Mouse (Mus musculus): Measurements from ENCODE around the gene Fam13a. TPM values are rescaled to one million over a fixed set of nuclear protein-coding genes. Genes with fewer than 3 reads are reported as not detected.

Fam13a gene
- polyA plus RNA-seq, 1 experiment from 2014 or later = 10.1 TPM

DNA sequence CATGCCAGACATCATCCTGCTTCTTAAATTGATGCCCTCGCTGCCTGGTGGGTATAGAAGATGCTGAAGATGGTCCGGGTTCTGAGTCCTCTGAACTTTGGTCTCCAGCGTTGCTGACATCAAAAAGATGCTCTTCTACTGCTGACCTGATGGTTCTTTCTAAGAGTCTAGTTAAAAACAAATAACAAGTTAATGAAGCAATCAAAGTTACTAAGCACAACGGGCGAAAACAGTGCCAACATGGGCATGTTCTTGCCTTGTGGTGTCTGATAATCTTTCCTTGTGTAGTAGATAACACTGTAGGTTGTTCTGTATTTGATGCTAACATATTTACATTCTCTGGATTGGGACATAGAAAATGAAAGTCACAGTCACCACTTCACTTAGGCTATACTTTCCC is 37.2 kb downstream of the Fam13a start:
- Histone ChIP-seq H3K4me1 (ENCODE audit: control insufficient read depth, insufficient read depth, low read length) (no peaks in the 10 kb centered on the region), H3K4me2 (ENCODE audit: low read depth, low read length) (no peak overlapping the region), H3K27ac (replicated peaks; ENCODE audit: low read depth, low read length) (no peak overlapping the region), H3K4me3 (ENCODE audit: low read depth, low read length) (no peak overlapping the region), H3K9ac (ENCODE audit: low read depth, low read length) (no peak overlapping the region), H3K9me3 (ENCODE audit: control insufficient read depth, low read length) (no peaks in the 10 kb centered on the region), H3K36me3 (ENCODE audit: control insufficient read depth, insufficient read depth, low read length) (no peaks in the 10 kb centered on the region), H3K27me3 (replicated peaks; ENCODE audit: control insufficient read depth, insufficient read depth, low read length) (no peaks in the 10 kb centered on the region)
- ATAC-seq (ENCODE audit: low read depth) = no peak
- DNase-seq (ENCODE audit: low spot score) = no peak
- 92% methylated on average over 5 of the region's 5 CpGs for WGBS

DNA sequence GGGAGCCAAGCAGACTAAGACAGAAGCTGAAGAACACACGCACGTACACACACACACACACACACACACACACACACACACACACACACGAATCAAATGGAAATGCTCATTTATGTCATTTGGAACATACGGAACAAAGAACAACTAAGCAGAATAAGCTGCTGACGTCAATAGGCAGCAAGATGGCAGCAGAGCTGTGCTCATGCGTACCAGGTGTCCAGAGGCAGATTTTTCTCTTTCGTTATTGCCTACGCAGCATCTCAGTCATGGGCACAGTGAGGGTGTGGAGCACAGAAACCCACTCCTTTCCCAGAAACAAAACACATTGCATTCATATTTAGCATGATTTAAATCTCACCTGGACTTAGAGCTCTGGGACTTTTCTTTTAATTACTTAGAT is 39.2 kb downstream of the Fam13a start:
- no peak for DNase-seq (ENCODE audit: low spot score)
- no peak for ATAC-seq (ENCODE audit: low read depth)
- Histone ChIP-seq H3K9me3 (ENCODE audit: control insufficient read depth, low read length) (no peaks in the 10 kb centered on the region), H3K4me1 (ENCODE audit: control insufficient read depth, insufficient read depth, low read length) (no peaks in the 10 kb centered on the region), H3K27ac (replicated peaks; ENCODE audit: low read depth, low read length) (no peak overlapping the region), H3K36me3 (ENCODE audit: control insufficient read depth, insufficient read depth, low read length) (no peaks in the 10 kb centered on the region), H3K4me3 (ENCODE audit: low read depth, low read length) (no peak overlapping the region), H3K27me3 (replicated peaks; ENCODE audit: control insufficient read depth, insufficient read depth, low read length) (no peaks in the 10 kb centered on the region), H3K4me2 (ENCODE audit: low read depth, low read length) (no peak overlapping the region), H3K9ac (ENCODE audit: low read depth, low read length) (no peak overlapping the region)
- WGBS = 78% methylated on average over 8 of the region's 8 CpGs

DNA sequence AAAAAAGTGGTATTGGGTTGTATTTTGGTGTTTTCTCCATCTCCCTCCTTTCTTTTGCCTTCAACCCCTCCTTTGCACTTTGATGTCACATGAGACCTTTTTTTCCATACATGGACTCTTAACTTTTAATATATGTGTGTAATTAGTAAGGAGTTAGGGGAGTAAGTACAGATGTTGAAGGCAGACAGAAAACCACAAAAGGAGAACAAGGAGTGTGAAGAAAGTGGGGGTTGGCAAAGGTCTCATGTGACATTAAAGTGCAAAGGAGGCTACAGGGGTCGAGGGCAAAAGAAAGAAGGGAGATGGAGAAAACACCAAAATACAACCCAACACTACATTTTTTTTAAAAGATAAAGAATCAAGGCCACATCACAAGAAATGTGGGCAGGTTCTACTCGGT is 49.1 kb downstream of the Fam13a start:
- WGBS = 67% methylated on average over 2 of the region's 2 CpGs
- H3K4me1 ChIP-seq (ENCODE audit: control insufficient read depth, insufficient read depth, low read length) = no peaks in the 10 kb centered on the region
- H3K27ac ChIP-seq (replicated peaks; ENCODE audit: low read depth, low read length) = no peak overlapping the region
- no peaks in the 10 kb centered on the region for H3K9me3 ChIP-seq (ENCODE audit: control insufficient read depth, low read length)
- H3K27me3 ChIP-seq (replicated peaks; ENCODE audit: control insufficient read depth, insufficient read depth, low read length) = no peaks in the 10 kb centered on the region
- no peaks in the 10 kb centered on the region for H3K36me3 ChIP-seq (ENCODE audit: control insufficient read depth, insufficient read depth, low read length)
- no peak overlapping the region for H3K4me2 ChIP-seq (ENCODE audit: low read depth, low read length)
- no peak overlapping the region for H3K4me3 ChIP-seq (ENCODE audit: low read depth, low read length)
- no peak overlapping the region for H3K9ac ChIP-seq (ENCODE audit: low read depth, low read length)
- no peak for DNase-seq (ENCODE audit: low spot score)
- ATAC-seq (ENCODE audit: low read depth) = no peak

DNA sequence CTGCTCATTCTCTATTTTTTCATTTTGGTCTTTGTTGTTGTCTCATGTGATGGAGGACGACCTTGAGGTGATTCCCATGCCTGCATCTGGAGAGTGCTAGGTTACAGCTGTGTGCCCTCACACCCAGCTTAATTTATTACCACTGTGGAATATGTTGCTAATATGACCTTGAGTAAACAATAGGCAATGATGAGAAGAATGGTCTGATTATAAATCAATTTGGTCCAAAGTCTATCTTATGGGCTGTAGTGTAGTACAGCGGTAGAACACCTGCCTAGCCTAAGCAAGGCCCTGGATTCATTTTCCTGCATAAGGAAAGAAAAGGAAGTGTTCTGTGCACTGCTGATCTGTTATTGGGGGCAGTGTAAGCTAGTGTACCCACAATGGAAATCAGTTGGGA is 49.9 kb downstream of the Fam13a start:
- H3K36me3 ChIP-seq (ENCODE audit: control insufficient read depth, insufficient read depth, low read length) = no peaks in the 10 kb centered on the region
- H3K9ac ChIP-seq (ENCODE audit: low read depth, low read length) = no peak overlapping the region
- no peak overlapping the region for H3K27ac ChIP-seq (replicated peaks; ENCODE audit: low read depth, low read length)
- no peaks in the 10 kb centered on the region for H3K9me3 ChIP-seq (ENCODE audit: control insufficient read depth, low read length)
- no peak for ATAC-seq (ENCODE audit: low read depth)
- WGBS = 87% methylated on average over 2 of the region's 2 CpGs
- H3K4me2 ChIP-seq (ENCODE audit: low read depth, low read length) = no peak overlapping the region
- H3K27me3 ChIP-seq (replicated peaks; ENCODE audit: control insufficient read depth, insufficient read depth, low read length) = no peaks in the 10 kb centered on the region
- no peak for DNase-seq (ENCODE audit: low spot score)
- no peak overlapping the region for H3K4me3 ChIP-seq (ENCODE audit: low read depth, low read length)
- H3K4me1 ChIP-seq (ENCODE audit: control insufficient read depth, insufficient read depth, low read length) = no peaks in the 10 kb centered on the region

DNA sequence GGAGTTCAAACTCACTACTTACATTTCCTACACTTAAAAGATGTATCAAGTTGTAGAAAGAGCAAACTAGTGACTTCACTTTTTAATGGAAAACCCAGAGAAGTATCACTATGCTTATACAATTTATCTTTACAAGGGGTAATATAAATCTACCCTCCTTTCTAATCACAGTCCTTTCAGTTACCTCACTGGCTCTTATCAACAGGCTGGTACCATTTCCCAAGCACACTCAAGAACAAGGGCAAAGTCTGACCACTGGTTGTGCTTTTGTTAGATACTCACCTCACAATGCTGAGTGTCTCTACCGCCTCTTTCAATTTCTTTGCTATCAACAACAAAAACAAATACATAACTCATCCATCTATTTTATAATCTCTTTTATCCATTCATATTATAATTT is 51.5 kb downstream of the Fam13a start:
- no peak overlapping the region for H3K4me3 ChIP-seq (ENCODE audit: low read depth, low read length)
- H3K9me3 ChIP-seq (ENCODE audit: control insufficient read depth, low read length) = no peaks in the 10 kb centered on the region
- no peak overlapping the region for H3K9ac ChIP-seq (ENCODE audit: low read depth, low read length)
- DNase-seq (ENCODE audit: low spot score) (no peak), ATAC-seq (ENCODE audit: low read depth) (no peak)
- no peaks in the 10 kb centered on the region for H3K27me3 ChIP-seq (replicated peaks; ENCODE audit: control insufficient read depth, insufficient read depth, low read length)
- H3K36me3 ChIP-seq (ENCODE audit: control insufficient read depth, insufficient read depth, low read length) = no peaks in the 10 kb centered on the region
- 96% methylated on average over 1 of the region's 1 CpGs for WGBS
- no peak overlapping the region for H3K27ac ChIP-seq (replicated peaks; ENCODE audit: low read depth, low read length)
- no peak overlapping the region for H3K4me2 ChIP-seq (ENCODE audit: low read depth, low read length)
- H3K4me1 ChIP-seq (ENCODE audit: control insufficient read depth, insufficient read depth, low read length) = no peaks in the 10 kb centered on the region

DNA sequence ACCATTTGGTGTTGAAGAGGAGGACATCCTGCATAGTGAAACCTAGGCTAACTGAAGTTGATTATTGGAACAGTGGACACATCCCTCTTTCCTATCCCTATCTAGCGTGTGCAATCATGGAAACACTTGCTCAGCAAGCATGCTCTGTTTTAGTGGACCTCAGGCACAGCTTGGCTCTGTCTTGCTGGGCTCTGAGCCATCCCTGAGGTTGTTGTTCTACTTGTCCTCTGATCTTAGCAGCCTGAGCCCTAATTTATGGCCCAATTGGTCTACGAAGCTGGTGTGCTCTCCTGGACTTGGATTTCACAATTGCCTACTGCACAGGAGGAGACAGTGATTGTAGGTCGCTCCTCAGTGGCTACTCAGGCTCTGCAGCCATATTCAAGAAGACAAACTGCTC is 56.1 kb downstream of the Fam13a start:
- ATAC-seq (ENCODE audit: low read depth) (no peak), DNase-seq (ENCODE audit: low spot score) (no peak)

DNA sequence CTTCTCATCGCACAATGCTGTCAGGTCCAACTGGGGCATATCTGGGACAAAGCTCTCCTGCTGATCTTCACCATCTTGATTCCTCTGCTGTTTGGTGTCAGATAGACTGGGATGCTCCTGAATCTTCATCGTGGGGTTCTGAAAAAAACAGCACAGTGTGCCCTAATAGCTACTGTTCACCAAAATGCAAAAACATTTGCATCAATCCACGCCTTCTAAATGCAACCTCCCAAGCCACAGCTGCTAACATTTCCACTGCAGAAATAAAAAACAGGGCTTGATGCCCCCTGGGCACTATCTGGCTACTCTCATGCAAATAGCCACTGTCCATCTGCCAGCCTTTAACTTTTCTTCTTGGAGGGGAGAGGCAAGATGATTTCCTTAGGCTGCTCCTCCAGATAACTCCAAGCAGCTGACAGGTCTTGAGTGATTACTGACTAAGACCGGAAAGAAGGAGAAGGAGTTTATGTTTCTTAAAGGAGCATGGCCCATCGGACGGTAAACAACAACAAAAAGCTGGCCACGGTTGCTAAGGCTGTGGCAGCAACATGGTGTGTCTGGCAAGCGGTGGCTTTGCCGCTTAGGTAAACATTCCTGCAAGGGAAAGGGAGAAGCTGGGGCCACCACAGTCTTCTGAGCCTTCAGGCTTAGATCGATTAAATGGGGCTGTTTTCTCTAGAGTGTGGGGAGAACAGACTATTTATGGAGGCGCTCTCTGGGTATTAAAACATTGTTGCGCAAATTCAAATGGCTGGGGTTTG is 59.1 kb downstream of the Fam13a start:
- Histone ChIP-seq H3K36me3 (ENCODE audit: control insufficient read depth, insufficient read depth, low read length) (no peaks in the 10 kb centered on the region), H3K4me1 (ENCODE audit: control insufficient read depth, insufficient read depth, low read length) (peaks cover 3% of the 10 kb centered on the region; the same call in 1 of the 2 replicates), H3K27me3 (replicated peaks; ENCODE audit: control insufficient read depth, insufficient read depth, low read length) (no peaks in the 10 kb centered on the region), H3K4me3 (ENCODE audit: low read depth, low read length) (no peak overlapping the region), H3K4me2 (ENCODE audit: low read depth, low read length) (peak overlapping the region; percentile 31), H3K9me3 (ENCODE audit: control insufficient read depth, low read length) (no peaks in the 10 kb centered on the region), H3K27ac (replicated peaks; ENCODE audit: low read depth, low read length) (no peak overlapping the region), H3K9ac (ENCODE audit: low read depth, low read length) (no peak overlapping the region)
- ATAC-seq (ENCODE audit: low read depth) (peak; percentile 33), DNase-seq (ENCODE audit: low spot score) (peak; percentile 24)
- 29% methylated on average over 12 of the region's 12 CpGs for WGBS

More for the DNA sequence above, 56.1 kb downstream of the Fam13a start:
- Histone ChIP-seq H3K9ac (ENCODE audit: low read depth, low read length) (no peak overlapping the region), H3K27ac (replicated peaks; ENCODE audit: low read depth, low read length) (no peak overlapping the region), H3K4me1 (ENCODE audit: control insufficient read depth, insufficient read depth, low read length) (peaks cover 3% of the 10 kb centered on the region; the same call in 1 of the 2 replicates), H3K36me3 (ENCODE audit: control insufficient read depth, insufficient read depth, low read length) (no peaks in the 10 kb centered on the region), H3K4me2 (ENCODE audit: low read depth, low read length) (no peak overlapping the region), H3K27me3 (replicated peaks; ENCODE audit: control insufficient read depth, insufficient read depth, low read length) (no peaks in the 10 kb centered on the region), H3K9me3 (ENCODE audit: control insufficient read depth, low read length) (no peaks in the 10 kb centered on the region), H3K4me3 (ENCODE audit: low read depth, low read length) (no peak overlapping the region)
- 90% methylated on average over 3 of the region's 3 CpGs for WGBS

DNA sequence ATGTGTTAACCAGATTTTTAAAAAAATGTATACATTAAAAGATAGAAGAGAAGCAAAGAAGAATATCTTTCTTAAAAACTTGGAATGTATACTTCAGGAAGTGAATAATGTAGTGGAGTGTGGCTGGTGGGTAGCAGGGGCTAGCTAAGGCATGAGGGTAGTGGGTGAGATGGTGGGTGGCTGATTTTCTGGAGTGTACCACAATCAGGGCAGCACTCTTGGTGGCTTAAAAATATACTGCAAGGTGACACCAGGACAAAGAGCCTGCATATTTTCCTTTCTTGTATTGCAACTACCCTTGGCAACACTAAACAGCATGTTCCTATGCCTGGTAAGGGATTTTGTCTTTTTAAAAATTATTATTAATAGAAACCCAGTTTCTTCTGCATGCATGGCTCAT is 59.8 kb downstream of the Fam13a start:
- DNase-seq (ENCODE audit: low spot score) = no peak
- no peak overlapping the region for H3K4me2 ChIP-seq (ENCODE audit: low read depth, low read length)
- H3K36me3 ChIP-seq (ENCODE audit: control insufficient read depth, insufficient read depth, low read length) = no peaks in the 10 kb centered on the region
- no peak overlapping the region for H3K4me3 ChIP-seq (ENCODE audit: low read depth, low read length)
- peaks cover 3% of the 10 kb centered on the region; the same call in 1 of the 2 replicates for H3K4me1 ChIP-seq (ENCODE audit: control insufficient read depth, insufficient read depth, low read length)
- H3K9ac ChIP-seq (ENCODE audit: low read depth, low read length) = no peak overlapping the region
- no peak overlapping the region for H3K27ac ChIP-seq (replicated peaks; ENCODE audit: low read depth, low read length)
- ATAC-seq (ENCODE audit: low read depth) = no peak
- no peaks in the 10 kb centered on the region for H3K9me3 ChIP-seq (ENCODE audit: control insufficient read depth, low read length)
- no peaks in the 10 kb centered on the region for H3K27me3 ChIP-seq (replicated peaks; ENCODE audit: control insufficient read depth, insufficient read depth, low read length)

DNA sequence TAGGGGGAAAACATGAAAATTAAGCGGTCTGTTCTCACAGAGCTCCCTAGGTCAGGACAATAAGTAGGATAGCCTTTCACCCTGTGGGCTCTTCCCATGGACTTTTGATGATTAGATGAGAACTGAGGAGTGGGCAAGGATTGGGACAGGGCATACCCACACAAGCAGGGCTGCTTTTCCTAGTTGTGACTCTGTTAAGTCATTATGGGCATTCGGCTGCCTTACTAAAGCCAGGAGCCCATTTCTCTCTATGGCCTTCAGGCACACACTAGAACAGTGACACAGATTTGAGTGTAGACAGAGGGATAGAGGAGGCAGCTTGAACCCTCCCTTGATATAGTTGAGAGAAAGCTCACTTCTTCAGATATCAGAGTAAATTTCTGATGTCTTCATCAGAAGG is 60.3 kb downstream of the Fam13a start:
- Histone ChIP-seq H3K27me3 (replicated peaks; ENCODE audit: control insufficient read depth, insufficient read depth, low read length) (no peaks in the 10 kb centered on the region), H3K36me3 (ENCODE audit: control insufficient read depth, insufficient read depth, low read length) (no peaks in the 10 kb centered on the region), H3K9me3 (ENCODE audit: control insufficient read depth, low read length) (no peaks in the 10 kb centered on the region), H3K9ac (ENCODE audit: low read depth, low read length) (no peak overlapping the region), H3K4me3 (ENCODE audit: low read depth, low read length) (no peak overlapping the region), H3K27ac (replicated peaks; ENCODE audit: low read depth, low read length) (no peak overlapping the region), H3K4me1 (ENCODE audit: control insufficient read depth, insufficient read depth, low read length) (peaks cover 3% of the 10 kb centered on the region; the same call in 1 of the 2 replicates), H3K4me2 (ENCODE audit: low read depth, low read length) (no peak overlapping the region)
- no peak for DNase-seq (ENCODE audit: low spot score)
- no peak for ATAC-seq (ENCODE audit: low read depth)
- 84% methylated on average over 2 of the region's 2 CpGs for WGBS
